Mouse (Mus musculus): ENCODE data around the gene Tnnt3. TPM values are rescaled to one million over a fixed set of nuclear protein-coding genes. Genes with fewer than 3 reads are reported as not detected.

Gene Tnnt3
- polyA plus RNA-seq (2012; rRNA removed), result 0.65 and 2.2 TPM in 2 replicates

GRCm38 (mm10) chr7:142498575-142498974, at the start of gene Tnnt3:
Gene Tnnt3, plus strand, starts transcription at chr7:142498836.
- no peak for DNase-seq (ENCODE audit: low read depth)

- DNase-seq (ENCODE audit: low read depth), result no peak
Measured at GRCm38 (mm10) chr7:142449038-142449617, 49.5 kb upstream of the Tnnt3 start.

- DNase-seq (ENCODE audit: low read depth), result no peak
Measured at GRCm38 (mm10) chr7:142454706-142455105, 43.9 kb upstream of the Tnnt3 start.

- DNase-seq (ENCODE audit: low read depth), result no peak
Measured at GRCm38 (mm10) chr7:142455251-142455650, 43.4 kb upstream of the Tnnt3 start.

GRCm38 (mm10) chr7:142456806-142457205, 41.8 kb upstream of the Tnnt3 start:
- no peak for DNase-seq (ENCODE audit: low read depth)

GRCm38 (mm10) chr7:142457227-142457811, 41.3 kb upstream of the Tnnt3 start:
- no peak for DNase-seq (ENCODE audit: low read depth)

GRCm38 (mm10) chr7:142458026-142458425, 40.6 kb upstream of the Tnnt3 start:
- DNase-seq (ENCODE audit: low read depth), result no peak

GRCm38 (mm10) chr7:142458676-142459298, 39.8 kb upstream of the Tnnt3 start:
- DNase-seq (ENCODE audit: low read depth), result no peak

GRCm38 (mm10) chr7:142459299-142459691, 39.3 kb upstream of the Tnnt3 start:
- DNase-seq (ENCODE audit: low read depth), result no peak

- DNase-seq (ENCODE audit: low read depth), result no peak
Measured at GRCm38 (mm10) chr7:142460636-142461077, 38.0 kb upstream of the Tnnt3 start, which contains the start of gene Lsp1. Gene Lsp1, plus strand, starts transcription at chr7:142460809.

- DNase-seq (ENCODE audit: low read depth), result no peak
Measured at GRCm38 (mm10) chr7:142461446-142461845, 37.2 kb upstream of the Tnnt3 start.

GRCm38 (mm10) chr7:142462190-142462589, 36.4 kb upstream of the Tnnt3 start:
- DNase-seq (ENCODE audit: low read depth), result no peak

GRCm38 (mm10) chr7:142462594-142463078, 36.0 kb upstream of the Tnnt3 start:
- no peak for DNase-seq (ENCODE audit: low read depth)

GRCm38 (mm10) chr7:142470171-142470691, 28.4 kb upstream of the Tnnt3 start:
- no peak for DNase-seq (ENCODE audit: low read depth)

GRCm38 (mm10) chr7:142470808-142471413, 27.7 kb upstream of the Tnnt3 start:
- DNase-seq (ENCODE audit: low read depth), result no peak

- no peak for DNase-seq (ENCODE audit: low read depth)
Measured at GRCm38 (mm10) chr7:142471414-142471861, 27.2 kb upstream of the Tnnt3 start.

- no peak for DNase-seq (ENCODE audit: low read depth)
Measured at GRCm38 (mm10) chr7:142471884-142472570, 26.6 kb upstream of the Tnnt3 start.

- no peak for DNase-seq (ENCODE audit: low read depth)
Measured at GRCm38 (mm10) chr7:142472936-142473335, 25.7 kb upstream of the Tnnt3 start.

GRCm38 (mm10) chr7:142473476-142473875, 25.2 kb upstream of the Tnnt3 start:
- no peak for DNase-seq (ENCODE audit: low read depth)

GRCm38 (mm10) chr7:142474799-142475198, 23.8 kb upstream of the Tnnt3 start:
- no peak for DNase-seq (ENCODE audit: low read depth)

GRCm38 (mm10) chr7:142475641-142476040, 23.0 kb upstream of the Tnnt3 start:
- no peak for DNase-seq (ENCODE audit: low read depth)

- no peak for DNase-seq (ENCODE audit: low read depth)
Measured at GRCm38 (mm10) chr7:142476271-142476670, 22.4 kb upstream of the Tnnt3 start.

Data from gonadal fat pad, adult 2 months (tissue).